Mouse (Mus musculus) cerebellum, adult 11 months (tissue): ENCODE data around the gene Dvl3.
"Not testable (repeated sequence)": the region's sequence is repeated elsewhere in the genome, so short reads cannot be mapped to it uniquely, and the experiment has no call there.

Experiments
- DNase-seq: peaks from one replicate; pipeline ENCODE4 v3.0.0; 2022

Gene Dvl3

DNA sequence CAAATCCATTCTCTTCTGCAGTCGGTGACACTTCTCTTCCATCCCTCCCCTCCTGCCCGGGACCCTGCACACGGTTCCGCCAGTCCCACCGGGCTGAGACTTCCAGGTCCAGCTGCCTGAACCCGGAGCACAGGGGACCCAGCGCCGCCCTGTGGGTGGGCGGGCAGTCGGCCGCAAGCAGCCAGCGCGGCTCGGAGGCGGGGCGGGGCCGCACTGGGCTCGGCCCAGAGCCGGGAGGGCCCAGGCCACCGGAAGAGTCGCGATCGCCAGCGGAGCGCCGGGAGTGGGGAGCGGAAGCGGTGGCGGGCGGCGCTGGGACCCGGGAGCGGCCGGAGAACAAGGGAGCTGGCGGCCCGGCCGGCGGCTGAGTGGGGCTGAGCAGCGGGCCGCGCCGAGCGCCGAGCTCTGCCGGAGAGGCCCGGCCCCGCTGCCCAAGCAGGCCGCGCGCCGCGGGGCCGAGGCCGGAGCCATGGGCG lies at the start of gene Dvl3:
TSS of gene Dvl3 (plus strand) at position 257 of the 476 bp plus-strand sequence.
- peak; percentile 84 for DNase-seq

DNA sequence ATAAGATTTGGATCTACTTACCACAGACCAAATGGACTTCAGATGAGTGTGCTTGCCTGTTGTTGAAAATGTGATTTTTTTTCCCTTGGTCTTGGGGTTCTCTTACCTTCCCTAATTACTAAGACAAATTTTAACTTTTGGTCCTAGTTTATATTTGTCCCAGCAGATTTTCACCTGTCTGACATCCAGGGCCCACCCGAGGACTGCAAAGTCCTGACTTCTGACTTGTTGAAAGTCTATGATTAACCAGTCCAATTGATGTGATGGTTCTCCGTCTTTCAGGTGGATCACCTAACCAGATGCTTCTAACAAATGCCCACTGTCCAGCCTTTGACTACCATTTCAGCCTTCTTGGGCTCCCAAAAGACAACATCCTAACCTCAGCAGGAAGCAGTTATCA lies 45.8 kb upstream of the Dvl3 start:
- DNase-seq, result no peak

DNA sequence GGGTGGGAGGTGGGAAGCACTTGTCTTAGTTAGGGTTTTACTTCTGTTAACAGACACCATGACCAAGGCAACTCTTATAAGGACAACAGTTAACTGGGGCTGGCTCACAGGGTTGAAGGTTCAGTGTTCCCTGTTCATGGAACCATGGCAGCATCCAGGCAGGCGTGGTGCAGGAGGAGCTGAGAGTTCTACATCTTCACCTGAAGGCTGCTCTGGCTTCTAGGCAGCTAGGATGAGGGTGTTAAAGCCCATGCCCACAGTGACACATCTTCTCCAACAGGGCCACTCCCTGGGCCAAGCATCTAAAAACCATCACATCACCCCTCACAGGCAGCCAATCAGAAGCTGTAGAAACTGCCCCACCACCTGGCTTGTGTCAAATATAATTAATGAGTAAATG lies 45.1 kb upstream of the Dvl3 start:
- no peak for DNase-seq

DNA sequence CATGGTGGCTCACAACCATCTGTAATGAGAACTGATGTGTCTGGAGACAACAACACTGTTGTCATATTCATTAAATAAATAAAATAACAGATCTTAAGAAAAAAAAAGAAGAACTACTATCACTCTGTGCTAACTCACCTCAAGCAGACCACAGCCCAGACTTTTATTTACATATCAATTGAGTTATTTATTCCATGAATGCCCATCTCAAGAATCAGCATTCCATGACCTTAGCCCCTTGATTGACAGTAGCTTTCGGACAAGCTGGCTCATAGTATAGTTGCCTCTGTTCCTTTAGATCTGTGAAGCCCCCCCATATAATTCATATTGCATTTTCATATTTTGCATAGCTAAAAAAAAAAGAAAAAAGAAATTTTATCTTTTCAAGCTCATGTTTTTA lies 43.0 kb upstream of the Dvl3 start:
- DNase-seq, result no peak

DNA sequence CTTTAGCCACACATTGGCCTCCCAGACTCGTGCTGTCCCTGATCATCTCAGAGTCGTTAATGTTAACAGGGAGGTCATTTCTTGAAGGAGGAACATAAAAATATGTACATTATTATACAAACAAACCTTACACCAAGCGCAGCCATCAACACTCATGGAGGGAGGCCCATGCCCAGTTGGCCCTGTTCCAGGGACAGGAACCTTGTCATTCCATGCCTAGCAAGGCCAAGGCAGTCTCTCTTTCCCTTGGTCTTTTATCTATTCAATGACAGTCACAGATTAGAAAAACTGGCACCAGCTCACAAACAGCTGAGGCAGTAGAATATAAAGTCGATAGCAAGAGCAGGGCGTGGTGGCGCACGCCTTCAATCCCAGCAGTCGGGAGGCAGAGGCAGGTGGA lies 42.6 kb upstream of the Dvl3 start:
- DNase-seq, result no peak

DNA sequence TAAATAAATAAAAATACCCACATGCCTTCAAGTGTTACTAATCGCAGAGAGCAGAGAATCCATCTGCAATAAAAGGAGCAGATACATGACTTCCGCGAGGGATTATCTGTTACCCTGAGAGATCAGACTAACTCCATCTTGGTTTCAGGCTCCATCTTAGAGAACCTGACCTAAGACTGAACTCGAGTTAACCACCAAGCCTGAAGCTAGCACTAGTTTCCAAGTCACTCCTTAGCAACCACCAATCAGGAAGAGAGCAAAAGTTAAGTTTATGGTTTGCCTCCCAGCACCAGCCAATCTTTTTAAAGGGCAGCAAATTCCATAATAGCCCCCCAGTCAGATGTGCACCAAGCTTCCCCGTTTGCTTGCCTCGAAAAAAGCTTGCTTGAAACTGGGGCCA lies 42.0 kb upstream of the Dvl3 start:
- DNase-seq, result no peak

DNA sequence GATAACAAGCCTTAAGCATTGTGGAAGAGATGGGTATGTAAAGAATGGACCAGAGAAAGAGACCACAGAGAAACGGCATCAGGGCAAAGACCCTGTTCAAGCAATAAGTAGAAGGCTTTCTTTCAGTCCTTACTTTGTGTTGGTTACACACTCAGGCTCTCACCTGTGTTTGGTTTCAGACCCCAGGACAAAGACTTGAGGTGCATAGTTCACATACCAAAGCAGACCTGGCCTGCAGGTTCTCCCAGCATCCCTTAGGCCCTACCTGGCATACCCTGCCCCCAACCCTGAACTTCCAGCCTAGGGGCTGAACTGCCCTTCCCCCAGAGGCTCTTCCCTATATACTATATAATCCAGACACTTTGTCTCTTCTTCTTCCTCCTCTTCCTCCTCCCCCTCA lies 41.4 kb upstream of the Dvl3 start:
- no peak for DNase-seq

DNA sequence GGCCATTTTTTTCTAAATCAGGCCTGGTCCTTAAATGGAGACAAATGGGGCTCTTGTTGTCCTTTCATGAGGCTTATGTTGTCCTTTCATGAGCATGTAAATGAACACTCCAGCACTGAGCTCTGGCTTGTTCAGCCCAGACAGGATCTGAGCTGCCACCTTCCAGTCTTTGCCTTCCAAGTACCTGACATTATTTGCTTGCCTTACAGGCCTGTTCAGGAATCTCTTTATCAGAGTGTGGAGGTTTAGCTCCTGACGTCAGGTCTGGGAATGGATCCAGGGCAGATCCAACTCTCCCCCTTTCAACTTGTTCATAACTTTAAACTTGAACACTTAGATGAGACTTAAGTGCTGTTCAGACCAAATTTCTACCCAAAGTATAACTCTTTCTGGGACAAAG lies 39.9 kb upstream of the Dvl3 start:
- no peak for DNase-seq

DNA sequence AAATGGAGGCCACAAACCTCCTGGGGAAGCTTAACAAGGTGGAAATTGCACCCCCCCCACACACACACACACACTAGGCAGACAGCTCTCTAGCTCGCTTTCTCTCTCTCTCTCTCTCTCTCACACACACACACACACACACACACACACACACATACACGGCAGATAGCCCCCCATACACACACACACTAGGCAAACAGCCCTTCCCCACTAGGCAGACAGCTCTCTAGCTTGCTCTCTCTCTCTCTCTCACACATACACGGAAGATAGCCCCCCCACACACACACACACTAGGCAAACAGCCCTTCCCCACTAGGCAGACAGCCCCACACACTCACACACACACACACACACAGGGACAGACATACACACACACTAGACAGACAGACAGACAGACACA lies 39.5 kb upstream of the Dvl3 start:
- no peak for DNase-seq

DNA sequence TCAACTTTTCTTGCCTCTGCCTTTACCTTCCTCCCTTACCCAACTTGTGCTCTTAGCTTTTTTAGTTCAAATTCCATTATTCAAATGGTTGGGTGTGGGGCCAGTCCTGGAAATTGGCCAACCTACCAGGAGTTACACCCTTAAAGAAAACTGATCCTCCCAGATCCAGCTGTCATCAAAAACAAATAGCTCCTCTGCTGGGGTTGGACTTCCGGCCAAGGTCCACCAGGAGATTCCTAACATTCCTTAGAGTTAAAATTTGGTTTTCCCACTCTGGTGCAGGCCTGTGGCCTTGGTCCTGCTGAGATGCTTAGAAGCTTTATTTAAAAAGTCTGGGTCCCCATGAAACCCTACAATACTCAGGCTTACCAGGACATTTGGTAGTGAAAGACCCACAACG lies 38.3 kb upstream of the Dvl3 start:
- no peak for DNase-seq

DNA sequence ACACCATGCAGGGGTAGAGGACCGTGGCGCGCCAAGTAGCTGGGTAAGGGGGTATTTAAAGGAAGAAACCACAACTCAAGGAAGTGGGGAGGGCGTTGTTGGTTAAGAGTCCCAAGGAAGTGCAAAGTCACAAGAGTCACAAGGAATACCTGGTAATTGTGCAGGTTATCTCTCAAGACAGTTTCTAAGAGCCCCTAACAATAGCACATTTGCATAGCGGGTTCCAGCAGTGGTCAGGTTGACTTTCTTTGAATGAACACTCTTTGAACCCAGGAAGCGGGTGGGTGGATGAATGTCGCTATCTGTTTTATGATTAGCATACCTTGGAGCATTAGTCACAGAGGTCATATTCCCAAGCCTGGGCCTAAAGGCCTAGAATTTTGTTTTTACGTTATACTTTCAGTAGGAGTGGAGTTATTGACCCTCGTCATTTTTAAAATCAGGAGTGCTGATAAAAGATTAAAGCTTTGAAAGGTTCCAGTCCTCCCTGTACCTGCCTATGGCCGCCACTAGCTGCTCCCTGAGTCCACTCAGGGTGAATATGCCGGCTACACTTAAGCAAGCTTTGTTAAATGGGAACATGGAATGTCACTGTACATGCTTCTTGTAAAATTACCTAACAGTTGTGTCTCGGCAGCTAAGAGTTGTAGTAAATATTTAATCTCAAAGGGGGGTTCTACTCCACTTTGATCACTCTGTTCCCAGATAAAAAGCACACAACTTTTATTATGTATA lies 37.6 kb upstream of the Dvl3 start:
- DNase-seq, result not testable (repeated sequence)

DNA sequence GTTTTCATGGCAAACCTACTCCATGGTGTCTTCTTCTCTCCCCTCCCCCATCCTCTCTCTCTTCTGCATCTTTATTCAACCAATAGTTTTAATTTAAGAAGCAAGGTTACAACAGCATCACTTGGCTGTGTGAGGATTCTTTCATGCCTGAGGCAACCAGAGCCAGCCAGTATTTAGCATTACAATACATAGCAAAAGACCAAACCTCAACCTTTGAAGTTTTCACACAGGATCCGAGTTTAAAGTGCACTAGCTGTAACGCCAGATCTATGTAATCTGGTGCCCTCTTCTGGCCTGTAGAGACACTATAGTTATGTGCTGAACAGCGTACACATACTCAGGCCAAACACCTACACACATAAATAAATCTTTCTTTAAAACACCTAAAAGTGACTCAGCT lies 36.7 kb upstream of the Dvl3 start:
- no peak for DNase-seq

DNA sequence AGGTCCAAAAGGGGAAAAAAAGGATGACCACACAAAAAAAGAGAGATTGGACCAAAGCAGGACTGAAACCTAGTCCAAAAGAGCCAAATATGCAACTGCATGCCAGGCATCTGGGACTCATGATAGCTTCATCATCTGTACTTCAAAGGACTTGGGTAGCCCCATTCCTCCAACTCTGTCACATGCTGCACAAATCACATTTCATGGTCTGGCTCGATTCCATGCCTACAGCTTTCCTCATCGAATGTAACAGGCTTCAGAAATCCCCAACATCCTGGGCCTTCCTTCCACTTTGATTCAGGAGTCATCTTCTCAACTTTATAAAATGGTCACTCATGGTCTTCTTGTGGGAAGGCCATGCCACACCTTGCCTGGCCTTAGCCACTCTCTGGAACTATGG lies 35.0 kb upstream of the Dvl3 start:
- DNase-seq, result no peak

DNA sequence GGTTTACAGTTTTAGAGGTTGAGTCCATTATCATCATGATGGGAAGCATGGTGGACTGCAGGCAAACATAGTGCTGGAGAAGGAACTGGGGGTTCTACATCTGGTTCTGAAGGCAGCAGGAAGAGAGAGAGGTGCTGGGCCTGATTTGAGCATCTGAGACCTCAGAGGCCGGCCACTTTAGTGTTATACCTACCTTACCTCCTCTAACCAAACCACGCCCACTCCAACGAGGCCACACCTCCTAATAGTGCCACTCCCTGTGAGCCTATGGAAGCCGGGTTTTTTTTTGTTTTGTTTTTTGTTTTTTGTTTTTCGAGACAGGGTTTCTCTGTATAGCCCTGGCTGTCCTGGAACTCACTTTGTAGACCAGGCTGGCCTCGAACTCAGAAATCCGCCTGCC lies 33.1 kb upstream of the Dvl3 start:
- not testable (repeated sequence) for DNase-seq

DNA sequence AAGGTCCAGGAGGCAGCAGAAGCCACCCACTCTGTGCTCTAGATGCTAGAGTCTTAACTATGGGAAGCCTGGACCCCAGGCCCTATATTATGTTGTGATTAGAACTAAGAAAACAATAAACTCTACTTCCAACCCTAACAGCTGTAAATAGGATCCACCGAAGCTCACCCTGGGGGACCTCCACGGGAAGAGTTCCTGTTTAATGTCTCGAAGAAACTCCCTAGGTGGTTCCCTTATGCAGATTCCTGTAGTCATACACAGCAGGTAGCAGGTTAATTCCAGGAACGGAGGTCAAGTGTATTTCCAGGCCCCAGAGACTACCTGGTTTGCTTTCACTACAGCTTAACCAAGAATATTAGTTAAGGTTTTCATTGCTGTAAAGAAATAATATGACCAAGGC lies 31.7 kb upstream of the Dvl3 start:
- no peak for DNase-seq

DNA sequence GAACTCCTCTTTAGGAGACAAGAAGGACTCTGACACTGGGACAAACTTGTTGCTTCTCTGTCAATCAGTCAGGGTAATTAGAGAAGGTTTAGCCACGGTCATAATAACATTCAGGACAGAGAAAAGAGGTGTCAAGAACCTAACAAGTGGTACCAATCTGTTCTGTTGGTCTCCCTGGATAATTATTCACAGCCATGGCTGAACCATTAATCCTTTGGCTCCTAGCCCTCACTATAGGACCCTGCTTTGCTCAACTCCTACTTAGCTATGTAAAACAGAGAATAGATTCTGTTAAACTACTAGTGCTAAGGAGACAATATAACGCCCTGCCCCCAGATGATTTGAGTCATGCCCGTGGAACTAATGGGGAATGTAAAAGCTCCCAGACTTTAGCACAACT lies 30.7 kb upstream of the Dvl3 start:
- DNase-seq, result no peak

DNA sequence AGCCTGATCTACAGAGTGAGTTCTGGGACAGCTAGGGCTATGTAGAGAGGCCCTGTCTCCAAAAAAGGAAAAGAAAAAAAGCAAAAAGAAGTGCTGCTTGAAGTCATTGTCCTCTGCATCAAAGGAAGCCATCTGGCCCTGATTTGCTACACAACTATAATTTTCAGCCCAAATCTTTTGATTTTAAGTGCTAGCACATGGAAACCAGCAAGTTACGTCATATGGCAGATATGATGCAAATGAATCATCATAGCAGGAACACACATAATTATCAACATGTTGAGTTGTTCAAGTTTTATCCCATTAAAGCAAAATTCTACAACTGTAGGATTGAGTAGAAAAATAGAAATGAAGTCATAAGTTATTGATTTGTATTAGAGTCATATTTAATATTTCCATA lies 28.6 kb upstream of the Dvl3 start:
- DNase-seq, result no peak

DNA sequence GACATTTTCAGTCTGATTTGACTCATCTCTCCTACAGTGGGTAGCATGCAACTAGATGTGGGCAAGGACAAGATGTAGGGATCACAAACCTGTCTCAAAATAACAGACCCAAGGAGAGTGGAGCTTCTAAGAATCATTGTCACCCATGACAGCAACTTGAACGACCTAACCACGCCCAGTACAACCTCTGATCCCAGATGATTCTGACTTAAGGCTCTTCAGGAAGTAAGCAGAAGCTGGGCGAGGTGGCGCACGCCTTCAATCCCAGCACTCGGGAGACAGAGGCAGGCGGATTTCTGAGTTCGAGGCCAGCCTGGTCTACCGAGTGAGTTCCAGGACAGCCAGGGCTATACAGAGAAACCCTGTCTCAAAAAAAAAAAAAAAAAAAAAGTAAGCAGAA lies 28.0 kb upstream of the Dvl3 start:
- not testable (repeated sequence) for DNase-seq

DNA sequence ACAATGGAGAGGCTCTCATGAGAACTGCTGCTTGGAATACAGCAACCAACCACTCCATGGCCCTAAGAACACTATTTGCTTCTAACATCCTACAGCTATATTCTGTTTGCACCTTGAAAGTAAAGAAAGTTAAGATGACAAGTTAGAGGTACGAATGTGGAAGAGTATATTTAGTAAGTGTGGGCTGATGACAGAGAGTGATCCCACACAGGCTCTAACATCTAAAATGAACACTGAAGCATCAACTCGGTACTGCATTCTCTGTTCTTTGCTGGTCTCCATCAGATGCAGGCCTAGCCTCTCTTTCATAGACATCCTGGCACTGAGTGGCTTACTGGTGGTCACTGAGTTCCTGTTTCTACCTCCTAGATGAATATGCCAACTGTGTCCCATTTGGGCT lies 27.5 kb upstream of the Dvl3 start:
- DNase-seq, result no peak

DNA sequence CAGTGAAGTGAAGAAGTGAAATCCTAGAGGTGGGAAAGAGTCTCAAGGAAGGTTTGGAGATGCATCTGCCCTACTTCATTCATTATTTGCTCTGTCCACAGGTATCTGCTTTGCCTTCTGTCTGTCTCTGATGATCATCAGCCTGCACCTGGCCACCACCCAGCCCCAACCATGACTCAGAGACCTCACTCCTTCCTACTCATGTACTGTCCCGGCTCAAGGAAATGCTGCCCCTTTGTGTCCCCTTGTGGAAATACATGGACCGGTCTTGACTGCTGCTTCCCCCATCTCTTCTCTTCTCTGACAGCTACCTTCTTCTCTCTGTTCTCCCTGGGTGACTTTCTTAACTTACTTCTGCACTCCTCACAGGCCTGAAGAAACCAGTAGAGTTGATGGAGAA lies 26.2 kb upstream of the Dvl3 start:
- no peak for DNase-seq

DNA sequence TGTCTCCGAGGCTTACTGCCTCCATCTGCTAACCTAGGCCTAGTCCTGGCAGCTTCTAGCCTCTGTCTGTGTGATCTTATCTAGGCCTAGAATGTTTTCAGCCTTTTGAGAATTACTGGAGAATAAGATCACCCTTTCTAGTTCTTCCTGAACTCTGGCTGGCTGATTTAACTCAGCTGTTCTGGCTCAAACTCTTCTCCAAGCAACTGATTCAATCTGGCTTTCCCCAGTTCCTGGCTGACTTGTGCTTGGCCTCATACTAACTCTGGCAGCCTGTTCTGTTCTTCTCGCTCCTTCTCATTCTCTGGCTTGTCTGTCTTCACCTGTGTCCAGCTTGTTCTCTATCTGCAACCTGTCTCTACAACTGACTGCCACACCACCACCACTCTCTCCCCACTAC lies 25.5 kb upstream of the Dvl3 start:
- DNase-seq, result no peak

DNA sequence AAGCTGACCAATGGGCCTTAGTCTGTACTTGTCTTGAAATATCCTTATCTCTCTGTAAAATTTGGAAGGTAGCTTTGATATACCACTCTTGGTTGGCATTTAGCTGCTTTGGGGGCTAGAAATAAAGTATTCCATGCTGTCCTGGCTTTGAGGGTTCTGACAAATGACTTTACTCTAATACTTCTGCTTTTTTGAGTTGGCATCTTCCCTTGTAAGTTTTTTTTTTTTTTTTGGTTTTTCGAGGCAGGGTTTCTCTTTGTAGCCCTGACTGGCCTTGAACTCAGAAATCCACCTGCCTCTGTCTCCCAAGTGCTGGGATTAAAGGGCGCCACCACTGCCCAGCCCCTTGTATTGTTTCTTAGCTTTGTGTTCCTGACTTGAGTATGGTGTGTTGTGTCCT lies 23.3 kb upstream of the Dvl3 start:
- DNase-seq, result no peak

DNA sequence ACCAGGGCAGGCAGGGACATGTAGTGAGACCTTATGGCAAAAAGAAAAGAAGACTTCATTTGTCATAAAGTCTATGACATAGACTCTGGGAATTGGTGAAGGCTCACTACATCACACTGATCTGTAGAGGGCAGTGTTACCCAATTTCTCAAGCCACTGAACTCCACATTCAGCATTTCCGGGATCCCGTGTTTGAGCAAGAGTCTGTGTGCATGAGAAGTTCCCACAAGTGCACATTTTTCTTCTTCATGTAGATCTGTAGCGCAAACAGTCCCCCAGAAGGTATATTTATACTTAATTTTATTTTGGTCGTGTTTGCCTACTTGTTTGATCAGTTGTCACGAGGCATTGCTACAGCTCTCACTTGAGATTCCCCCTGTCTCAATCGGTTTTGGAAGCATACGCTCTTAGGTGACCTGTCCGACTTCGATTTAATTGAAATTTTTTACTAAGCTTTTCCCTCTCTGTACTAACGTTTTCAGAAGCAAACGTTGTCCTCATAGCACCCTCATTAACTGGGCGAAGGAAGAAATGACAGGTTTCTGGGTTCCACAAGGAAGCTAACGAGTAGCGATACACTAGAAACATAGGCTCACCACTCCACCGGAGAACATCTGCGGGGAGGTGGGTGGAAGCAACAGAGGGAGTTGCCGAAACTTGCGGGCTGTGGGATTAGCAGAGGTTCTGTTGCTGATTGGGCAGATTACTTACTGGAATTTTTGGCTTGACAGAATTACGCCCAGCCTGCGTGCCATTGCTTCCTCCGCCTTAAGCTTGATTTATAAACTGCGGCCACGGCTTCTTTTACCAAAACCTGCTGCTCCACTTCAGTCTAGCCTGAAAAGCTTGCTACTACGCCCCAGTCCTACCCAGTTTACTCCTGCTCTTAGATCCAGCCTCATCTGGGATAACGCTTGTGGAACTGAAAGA lies 19.8 kb upstream of the Dvl3 start:
- DNase-seq, result peak; percentile 55

DNA sequence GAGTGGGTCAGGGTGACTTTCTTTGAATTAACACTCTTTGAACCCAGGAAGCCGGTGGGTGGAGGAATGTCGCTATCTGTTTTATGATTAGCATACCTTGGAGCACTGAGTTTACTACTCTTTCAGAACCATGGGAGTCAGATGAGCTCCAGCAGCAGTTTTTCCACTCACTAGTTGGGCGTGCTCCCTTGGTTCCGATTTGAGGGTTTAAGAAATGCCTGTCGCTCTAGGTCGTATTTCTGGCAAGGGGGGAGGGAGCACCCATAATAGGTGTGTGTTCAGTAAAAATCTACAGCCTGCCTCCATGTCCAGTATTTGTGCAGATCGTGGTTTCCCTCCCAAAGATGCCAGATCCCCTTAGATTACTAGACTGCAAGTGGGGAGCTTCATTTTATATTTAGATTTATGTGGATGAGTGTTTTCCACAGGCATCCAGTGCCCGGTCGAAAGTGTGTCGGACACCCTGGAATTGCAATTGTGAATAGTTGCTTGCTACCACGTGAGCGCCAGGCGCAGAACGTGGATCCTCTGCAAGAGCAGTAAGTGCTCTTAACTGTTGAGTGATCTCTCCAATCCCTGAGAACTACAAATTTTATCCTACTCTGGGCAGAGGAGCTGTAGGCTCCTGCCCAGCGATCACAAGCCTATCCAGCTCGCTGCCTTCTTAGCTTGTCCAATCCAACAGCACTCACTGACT lies 18.7 kb upstream of the Dvl3 start:
- no peak for DNase-seq
